Mouse (Mus musculus) mature B cell (primary cell): ENCODE measurements around the gene Iqcd.

Source experiments
- in situ Hi-C: fragments of 300-500 bp; cut with MboI; formaldehyde crosslinking; loops from 2 replicates; pipeline ENCODE4 v1.14.3; 2019

Gene Iqcd

GRCm38 (mm10) chr5:120604839-120605238 lies 16.0 kb downstream of the Iqcd start:
- in situ Hi-C loops: loop anchor here (5.0 kb wide), 1 partner anchor 88 kb away; no protein-coding TSS in a partner anchor

GRCm38 (mm10) chr5:120605241-120605661 lies 16.4 kb downstream of the Iqcd start:
- in situ Hi-C loops: loop anchor here (5.0 kb wide), 1 partner anchor 88 kb away; no protein-coding TSS in a partner anchor

- in situ Hi-C loops: loop anchor here (5.0 kb wide), 1 partner anchor 88 kb away; no protein-coding TSS in a partner anchor
Observed at GRCm38 (mm10) chr5:120605688-120606087, 16.9 kb downstream of the Iqcd start.

- in situ Hi-C loops: loop anchor here (5.0 kb wide), 1 partner anchor 89 kb away; no protein-coding TSS in a partner anchor
Observed at GRCm38 (mm10) chr5:120606590-120607200, 17.9 kb downstream of the Iqcd start.

GRCm38 (mm10) chr5:120607335-120607734 lies 18.5 kb downstream of the Iqcd start:
- in situ Hi-C loops: loop anchor here (5.0 kb wide), 1 partner anchor 90 kb away; no protein-coding TSS in a partner anchor

- in situ Hi-C loops: loop anchor here (5.0 kb wide), 1 partner anchor 92 kb away; no protein-coding TSS in a partner anchor
Observed at GRCm38 (mm10) chr5:120609246-120609775, 20.5 kb downstream of the Iqcd start.

GRCm38 (mm10) chr5:120610906-120611305 lies 22.1 kb downstream of the Iqcd start:
- in situ Hi-C loops: no loop called here

- in situ Hi-C loops: no loop called here
Observed at GRCm38 (mm10) chr5:120611416-120611815, 22.6 kb downstream of the Iqcd start.

GRCm38 (mm10) chr5:120612442-120612821 lies 23.6 kb downstream of the Iqcd start, which contains the start of the genes Rita1 and Ddx54:
Rita1 (minus strand) TSS chr5:120612589.
Ddx54 (plus strand) TSS chr5:120612739.
- in situ Hi-C loops: no loop called here

- in situ Hi-C loops: no loop called here
Observed at GRCm38 (mm10) chr5:120612822-120613604, 24.2 kb downstream of the Iqcd start.

- in situ Hi-C loops: loop anchor here (5.0 kb wide), 2 partner anchors 36 to 96 kb away; partner anchors contain the start of gene Dtx1
Observed at GRCm38 (mm10) chr5:120615903-120616302, 27.1 kb downstream of the Iqcd start.

GRCm38 (mm10) chr5:120618778-120619177 lies 30.0 kb downstream of the Iqcd start:
- in situ Hi-C loops: loop anchor here (5.0 kb wide), 2 partner anchors 34 to 94 kb away; partner anchors contain the start of gene Dtx1

GRCm38 (mm10) chr5:120619201-120619600 lies 30.4 kb downstream of the Iqcd start:
- in situ Hi-C loops: loop anchor here (5.0 kb wide), 2 partner anchors 33 to 93 kb away; partner anchors contain the start of gene Dtx1

- in situ Hi-C loops: loop anchor here (10.0 kb wide), 1 partner anchor 54 kb away; no protein-coding TSS in a partner anchor
Observed at GRCm38 (mm10) chr5:120620375-120621077, 31.7 kb downstream of the Iqcd start.

GRCm38 (mm10) chr5:120621078-120621765 lies 32.4 kb downstream of the Iqcd start:
- in situ Hi-C loops: loop anchor here (10.0 kb wide), 1 partner anchor 54 kb away; no protein-coding TSS in a partner anchor

- in situ Hi-C loops: loop anchor here (10.0 kb wide), 1 partner anchor 53 kb away; no protein-coding TSS in a partner anchor
Observed at GRCm38 (mm10) chr5:120621846-120622197, 33.0 kb downstream of the Iqcd start.

- in situ Hi-C loops: loop anchor here (10.0 kb wide), 1 partner anchor 52 kb away; no protein-coding TSS in a partner anchor
Observed at GRCm38 (mm10) chr5:120622198-120622851, 33.5 kb downstream of the Iqcd start.

GRCm38 (mm10) chr5:120624427-120624826 lies 35.6 kb downstream of the Iqcd start:
- in situ Hi-C loops: loop anchor here (10.0 kb wide), 1 partner anchor 50 kb away; no protein-coding TSS in a partner anchor

- in situ Hi-C loops: loop anchor here (10.0 kb wide), 1 partner anchor 48 kb away; no protein-coding TSS in a partner anchor
Observed at GRCm38 (mm10) chr5:120626399-120626798, 37.6 kb downstream of the Iqcd start.
